Mouse (Mus musculus): ENCODE measurements around the gene Atxn7l3. TPM values are rescaled to one million over a fixed set of nuclear protein-coding genes. Genes with fewer than 3 reads are reported as not detected.

Atxn7l3 gene
- total RNA-seq (2021), result 100 to 1,000 TPM; 146 to 150 TPM
- long read RNA-seq, transcript Atxn7l3-201 (13 exons, 3,688 nt), result major isoform, 11 of 57 reads
- long read RNA-seq, partial matches to known transcripts, result 3 of 57 reads
- long read RNA-seq, other reads (novel, unspliced or antisense), result 40 of 57 reads

DNA sequence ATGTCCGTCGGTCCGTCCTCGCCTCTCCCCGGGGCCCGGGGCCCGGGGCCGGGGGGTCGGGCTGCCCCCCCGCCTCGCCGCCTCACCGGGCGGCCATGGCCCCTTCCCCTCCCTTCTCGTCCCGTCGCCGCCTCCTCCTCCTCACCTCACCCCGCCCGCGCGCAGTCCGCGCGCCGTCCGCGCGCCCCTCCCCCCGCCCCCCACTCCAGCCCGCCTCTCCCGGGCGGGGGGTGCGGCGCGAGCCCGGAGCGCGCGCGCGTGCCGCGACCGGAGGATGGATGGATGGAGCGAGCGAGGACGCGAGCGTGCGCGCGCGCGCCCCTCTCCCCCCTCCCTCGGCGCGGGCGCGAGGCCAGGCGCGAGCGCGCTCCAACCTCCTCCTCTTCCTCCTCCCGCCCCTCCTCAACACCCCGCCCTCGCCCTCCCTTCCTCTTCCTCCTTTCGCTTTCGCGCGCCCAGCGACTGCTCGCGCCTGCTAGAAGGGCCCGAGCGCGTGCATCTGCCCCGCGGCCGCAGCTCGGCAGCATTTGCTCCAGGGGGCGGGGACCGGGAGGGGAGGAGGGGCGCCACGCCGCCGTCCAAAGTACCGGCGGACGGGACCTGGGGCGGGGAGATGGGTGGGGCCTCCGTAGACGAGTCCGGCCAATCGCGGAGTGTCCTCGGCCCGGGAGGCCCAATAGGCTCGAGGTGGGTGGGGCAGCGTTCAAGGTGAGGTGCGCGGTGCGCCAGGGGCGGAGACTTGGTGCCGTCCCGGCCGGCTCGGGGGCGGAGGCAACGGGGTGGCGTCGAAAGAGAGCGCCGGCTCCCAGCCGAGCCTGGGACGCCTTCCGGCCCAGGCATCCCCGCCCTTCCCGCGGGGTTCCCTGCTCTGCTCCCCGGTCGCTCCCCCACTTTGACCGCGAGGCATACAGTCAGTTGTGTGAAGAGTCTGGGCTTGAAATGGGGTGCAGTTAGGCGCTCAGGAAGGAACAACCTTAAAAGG, at the start of gene Atxn7l3:
TSS of gene Atxn7l3 (minus strand) at position 141 of the 982 bp plus-strand sequence.
- peak; percentile 95 to 97 for DNase-seq (ENCODE audit: low spot score in 2 of 2)

DNA sequence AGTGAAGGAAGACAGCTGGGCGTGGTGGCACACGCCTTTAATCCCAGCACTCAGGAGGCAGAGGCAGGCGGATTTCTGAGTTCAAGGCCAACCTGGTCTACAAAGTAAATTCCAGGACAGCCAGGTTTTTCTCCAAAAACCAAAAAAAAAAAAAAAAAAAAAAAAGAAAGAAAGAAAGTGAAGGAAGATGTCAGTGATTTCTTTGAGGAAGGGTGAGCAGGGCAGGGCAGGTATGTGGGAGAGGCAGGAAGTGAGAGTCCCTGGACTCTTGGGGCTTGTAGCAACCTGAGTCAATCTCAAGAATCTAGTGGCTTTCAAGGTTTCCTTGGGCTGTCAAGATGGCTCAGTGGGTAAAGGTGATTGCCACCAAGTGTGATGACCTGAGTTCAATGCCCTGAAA, 48.0 kb upstream of the Atxn7l3 start:
- no peak for DNase-seq (ENCODE audit: low spot score in 2 of 2)

DNA sequence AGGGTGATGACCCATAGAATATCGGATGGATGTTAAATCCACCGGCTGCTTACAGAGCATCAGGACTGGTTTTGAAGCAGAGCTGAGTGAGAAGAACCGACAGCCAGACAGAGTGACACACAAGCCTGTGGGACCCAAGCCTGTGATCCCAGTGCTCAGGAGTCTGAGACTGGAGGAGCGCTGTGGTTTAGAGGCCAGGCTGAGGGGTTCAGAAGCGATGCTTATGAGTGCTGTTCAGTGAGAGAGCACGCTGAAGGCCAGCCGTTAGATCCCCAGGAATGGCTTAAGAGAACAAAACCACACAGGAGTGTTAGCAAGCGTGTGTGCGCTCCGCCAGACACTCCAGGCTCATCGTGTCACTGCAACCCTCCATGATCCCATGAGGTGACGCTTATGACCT, 46.3 kb upstream of the Atxn7l3 start:
- no peak for DNase-seq (ENCODE audit: low spot score in 2 of 2)

DNA sequence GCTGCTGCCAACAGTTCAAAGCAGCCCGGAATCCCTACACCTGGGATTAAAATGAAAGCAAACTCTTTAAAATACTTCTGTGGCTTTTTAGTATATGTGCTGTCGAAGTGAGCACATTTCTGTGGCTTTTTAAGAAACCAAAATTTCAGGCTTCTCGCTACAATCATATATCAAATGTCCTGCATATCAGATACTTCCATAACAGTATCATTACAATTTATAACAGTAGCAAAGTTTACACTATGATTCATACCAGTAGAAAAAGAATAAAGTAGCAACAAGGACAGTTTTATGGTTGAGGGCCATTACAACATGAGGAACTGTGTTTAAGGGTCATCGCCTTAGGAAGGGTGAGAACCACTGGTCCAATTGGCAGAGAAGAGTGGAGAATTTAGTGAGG, 44.7 kb upstream of the Atxn7l3 start:
- DNase-seq (ENCODE audit: low spot score in 2 of 2), result no peak

DNA sequence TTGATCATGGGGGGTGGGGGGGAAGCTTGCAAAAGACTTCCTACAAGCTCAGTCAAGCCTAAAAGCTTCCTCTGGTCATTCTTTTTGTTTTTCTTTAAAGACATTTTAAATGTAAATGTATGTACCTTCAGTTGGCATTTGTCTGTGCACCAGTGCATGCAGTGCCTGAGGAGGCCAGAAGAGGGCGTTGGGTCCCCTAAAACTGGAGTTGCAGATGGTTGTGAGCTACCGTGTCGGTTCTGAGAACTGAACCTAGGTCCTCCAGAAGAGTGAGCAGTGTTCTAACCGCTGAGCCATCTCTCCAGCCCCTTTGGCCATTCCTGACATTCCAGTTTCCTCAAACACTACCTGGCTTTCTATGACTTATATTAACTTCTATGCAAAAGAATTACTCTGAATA, 43.2 kb upstream of the Atxn7l3 start:
- no peak for DNase-seq (ENCODE audit: low spot score in 2 of 2)

DNA sequence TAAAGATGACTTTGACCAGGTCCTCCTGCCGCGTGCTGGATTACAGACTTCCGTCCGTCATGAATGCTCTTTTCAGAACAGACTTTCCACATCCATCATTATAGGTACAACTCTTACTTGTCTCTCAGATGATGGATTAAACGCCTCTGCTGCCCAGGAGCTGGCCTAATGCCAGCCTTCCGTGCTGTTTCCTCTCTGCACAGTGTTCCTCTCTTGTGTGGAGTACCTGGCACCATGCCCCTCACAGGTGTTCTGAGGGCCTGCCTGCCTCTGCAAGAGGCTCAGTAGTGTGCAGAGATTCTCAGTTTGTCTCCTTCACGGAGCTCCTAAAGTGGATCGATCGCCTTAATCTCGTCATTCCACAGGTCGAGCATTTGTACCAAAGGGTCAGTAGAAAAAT, 42.8 kb upstream of the Atxn7l3 start:
- no peak for DNase-seq (ENCODE audit: low spot score in 2 of 2)

DNA sequence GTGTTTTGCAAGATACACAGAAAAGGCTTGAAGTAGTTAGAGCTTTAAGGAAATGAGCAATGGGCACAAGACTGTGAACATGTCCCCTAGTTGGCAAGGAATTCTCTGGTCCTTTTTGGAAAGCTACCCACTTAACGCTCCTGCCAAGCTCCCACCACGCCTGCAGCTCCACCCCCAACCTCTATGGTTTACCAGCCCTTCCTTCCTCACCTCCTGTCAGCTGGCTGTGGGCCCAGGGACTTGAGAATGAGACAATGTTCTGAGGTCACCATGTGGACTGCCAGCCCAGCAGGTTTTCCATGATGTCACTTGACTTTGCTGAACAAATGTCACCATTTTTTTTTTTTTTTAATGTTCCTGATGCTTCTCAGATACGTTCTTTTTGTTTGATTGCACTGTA, 42.1 kb upstream of the Atxn7l3 start:
- DNase-seq (ENCODE audit: low spot score in 2 of 2), result peak; percentile 50 to 60

DNA sequence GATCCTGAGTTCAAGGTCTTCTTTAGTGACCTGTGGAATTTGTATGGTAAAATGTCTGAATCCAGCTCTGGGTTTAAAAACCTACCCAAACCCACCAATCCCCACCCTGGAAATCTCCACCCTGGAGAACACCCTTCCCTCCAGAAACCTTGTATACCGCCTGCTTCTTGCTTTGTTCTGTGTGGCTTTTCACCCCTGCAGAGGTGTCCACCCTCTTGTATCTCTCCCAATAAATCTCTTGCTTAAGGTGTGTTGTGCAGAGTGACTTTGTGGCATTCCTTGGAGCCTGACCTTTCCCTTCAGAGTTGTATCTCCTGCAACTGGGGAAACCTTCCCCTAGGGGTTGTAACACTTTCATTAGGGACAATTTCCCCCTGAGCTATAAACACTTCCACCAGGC, 41.5 kb upstream of the Atxn7l3 start:
- DNase-seq (ENCODE audit: low spot score in 2 of 2), result no peak

DNA sequence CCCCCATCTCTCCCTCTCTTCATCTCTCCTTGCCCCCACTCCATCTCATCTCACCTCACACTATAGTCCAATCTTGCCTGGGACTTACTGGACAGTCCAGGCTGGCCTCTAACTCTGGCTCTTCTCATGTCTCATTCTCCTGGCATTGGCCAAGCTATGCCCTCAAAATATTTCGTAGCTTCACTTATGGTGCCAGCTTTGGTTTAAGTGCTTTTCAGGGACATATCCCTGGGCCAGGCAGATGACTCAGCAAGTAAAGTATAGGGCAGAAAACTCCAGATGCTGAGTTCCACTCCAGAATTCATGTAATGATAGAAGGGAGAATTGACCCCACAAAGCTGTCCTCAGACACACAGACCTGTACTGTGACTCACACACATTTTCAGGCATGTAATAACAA, 39.8 kb upstream of the Atxn7l3 start:
- no peak for DNase-seq (ENCODE audit: low spot score in 2 of 2)

DNA sequence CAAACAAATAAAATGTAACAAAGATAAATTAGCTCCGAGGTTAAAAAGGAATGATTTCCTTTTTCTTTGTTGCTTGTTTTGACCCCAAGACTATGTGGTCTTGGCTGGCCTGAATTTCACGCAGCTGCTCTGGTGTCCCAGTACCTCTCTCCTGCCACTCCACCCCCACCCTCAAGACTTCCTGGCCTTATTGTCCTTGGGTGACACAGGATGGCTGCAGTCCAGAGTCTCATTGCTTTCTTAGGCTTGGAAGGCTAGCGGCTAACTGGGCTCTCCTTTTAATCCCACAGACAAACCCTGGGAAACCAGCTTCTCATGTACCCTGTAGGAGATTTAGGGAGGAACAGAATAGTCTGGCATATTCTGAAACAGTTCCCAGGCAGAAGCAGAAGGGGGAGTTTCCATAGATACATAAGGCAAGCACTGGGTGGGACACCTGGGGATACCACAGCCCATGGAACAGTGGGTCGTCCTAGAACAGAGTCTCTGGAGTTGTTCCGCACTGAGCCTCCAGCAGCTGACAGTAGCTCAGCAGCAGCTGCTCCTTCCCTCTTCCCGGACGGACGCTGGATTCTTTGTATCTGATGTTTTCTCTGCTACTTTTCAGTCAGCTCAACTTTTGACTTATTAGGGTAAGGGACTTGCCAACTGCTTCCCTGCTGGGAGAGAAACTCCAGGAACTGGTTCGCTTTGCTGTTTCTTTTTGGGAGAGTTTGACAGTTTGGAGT, 38.7 kb upstream of the Atxn7l3 start:
- no peak for DNase-seq (ENCODE audit: low spot score in 2 of 2)

DNA sequence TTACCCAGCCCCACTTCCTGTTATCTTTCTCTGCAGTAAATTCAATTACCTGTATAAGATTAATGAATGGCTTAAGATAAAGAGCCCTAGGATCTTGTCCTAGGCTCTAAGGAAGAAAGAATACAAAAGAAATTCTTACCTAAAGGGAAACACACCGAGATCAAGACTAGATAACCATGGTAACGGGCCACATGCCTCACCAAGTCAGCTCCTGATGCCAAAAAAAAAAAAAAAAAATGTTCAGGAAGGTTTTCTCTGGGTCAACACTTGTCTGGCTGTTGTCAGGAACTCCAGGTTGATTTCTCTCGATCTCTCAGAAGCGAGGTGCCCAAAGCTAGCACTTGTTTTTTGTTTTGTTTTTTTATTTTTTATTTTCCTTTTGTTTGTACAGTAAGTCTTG, 37.6 kb upstream of the Atxn7l3 start:
- DNase-seq (ENCODE audit: low spot score in 2 of 2), result no peak

DNA sequence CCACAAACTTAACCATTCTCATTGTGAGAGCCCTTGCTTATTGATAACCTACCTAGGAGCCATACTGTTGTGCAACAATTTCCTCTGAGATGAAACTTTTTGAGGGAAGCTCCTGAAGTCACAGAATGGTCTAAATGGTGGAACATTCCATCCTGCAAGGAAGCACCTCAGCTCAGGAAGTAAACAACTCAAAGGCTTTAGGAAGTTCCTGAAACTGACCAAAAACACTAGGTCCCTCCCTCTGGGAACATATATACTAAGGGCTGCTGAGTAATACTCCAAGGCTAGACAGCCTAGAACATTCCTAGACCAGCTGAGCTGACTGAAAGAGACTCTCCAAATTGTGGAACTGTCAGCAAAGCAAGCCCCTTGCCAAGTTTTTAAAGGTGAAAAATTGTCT, 36.6 kb upstream of the Atxn7l3 start:
- DNase-seq (ENCODE audit: low spot score in 2 of 2), result no peak

DNA sequence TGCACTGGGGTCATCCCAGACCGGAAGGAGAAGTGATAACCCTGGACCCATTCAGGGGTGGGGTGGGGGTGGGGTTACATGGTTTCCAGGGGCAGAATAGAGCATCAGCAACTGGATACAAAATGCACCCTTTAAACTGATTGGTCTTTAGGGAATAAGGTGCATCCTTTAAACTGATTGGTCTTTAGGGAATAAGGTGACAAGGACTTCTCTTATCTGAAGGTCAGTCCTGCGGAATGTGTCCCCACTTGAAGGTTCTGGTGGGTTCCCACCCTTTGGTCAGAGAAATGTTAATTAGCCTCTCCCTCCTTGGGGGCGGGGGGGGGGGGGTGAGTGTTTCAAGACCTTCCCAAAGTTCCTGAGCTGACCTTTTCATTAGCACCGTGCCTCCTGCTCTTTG, 35.4 kb upstream of the Atxn7l3 start:
- no peak for DNase-seq (ENCODE audit: low spot score in 2 of 2)

DNA sequence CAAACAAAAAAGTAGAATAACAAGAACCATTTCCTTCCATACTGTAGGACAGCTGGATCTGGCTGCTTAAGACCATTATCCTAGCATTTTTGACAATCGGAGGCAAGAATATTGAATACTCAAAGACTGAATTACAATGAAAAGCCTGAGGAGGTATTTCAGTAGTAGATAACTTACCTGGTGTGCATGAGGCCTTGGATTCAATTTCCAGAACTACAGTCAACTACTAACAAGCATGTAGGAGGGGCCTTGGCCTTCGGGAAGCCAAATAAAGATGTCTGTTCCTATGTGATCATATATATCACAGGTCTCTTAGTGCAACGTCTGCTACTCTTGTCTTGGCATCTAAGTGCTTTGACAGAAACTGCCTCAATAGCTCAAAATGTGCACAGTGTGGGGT, 33.6 kb upstream of the Atxn7l3 start:
- DNase-seq (ENCODE audit: low spot score in 2 of 2), result no peak

DNA sequence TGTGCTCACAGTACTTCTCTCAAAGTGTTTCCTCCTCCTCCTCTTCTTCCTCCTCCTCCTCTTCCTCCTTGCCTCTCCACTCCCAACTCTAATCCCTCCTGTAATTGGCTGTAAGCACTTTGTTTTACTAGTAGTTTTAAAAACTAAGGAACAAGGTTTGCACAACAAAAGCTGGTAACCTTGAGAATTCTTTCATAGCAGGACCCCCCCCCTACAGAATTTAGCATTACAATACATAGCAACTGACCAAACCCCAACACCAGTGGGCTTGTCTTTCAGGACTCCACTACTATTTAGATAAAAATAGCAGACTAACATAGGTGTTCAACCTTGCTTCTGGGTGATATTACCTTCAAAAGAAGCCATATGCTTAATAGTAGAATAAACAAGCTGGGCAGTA, 33.1 kb upstream of the Atxn7l3 start:
- no peak for DNase-seq (ENCODE audit: low spot score in 2 of 2)

DNA sequence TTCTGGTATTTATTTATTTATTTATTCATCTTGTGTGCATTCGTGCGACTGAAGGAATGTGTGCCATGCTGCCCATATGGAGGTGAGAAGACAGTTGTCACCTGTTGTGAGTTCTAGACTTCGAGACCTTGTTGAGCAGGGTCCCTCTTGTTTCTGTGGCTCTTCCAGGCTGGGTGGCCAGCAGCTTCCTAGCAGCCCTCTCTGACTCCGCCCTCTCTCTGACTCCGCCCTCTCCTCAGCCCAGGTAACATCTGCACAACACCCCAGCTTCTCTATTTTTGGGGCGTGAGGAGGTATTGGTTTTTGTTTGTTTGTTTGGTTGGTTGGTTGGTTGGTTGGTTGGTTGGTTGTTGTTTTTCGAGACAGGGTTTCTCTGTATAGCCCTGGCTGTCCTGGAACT, 31.4 kb upstream of the Atxn7l3 start:
- no peak for DNase-seq (ENCODE audit: low spot score in 2 of 2)

DNA sequence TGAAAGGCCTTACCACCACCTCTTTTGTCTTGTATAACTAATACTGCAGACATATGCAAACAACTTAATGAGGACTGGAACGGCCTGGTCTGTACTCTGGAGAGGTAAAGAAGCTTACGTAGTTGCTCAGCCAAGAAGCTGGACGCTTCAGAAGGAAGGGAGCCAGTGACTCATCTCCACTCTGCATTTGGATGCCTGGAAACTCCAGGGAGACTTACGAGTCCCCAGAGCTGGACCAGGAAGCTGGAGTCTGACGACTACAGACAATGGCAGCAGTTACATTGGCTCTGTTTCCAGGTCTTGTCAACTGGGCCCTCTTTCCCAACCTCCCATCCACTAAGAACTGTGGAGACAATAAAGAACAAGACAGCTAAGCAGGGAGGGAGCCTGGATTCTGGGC, 30.8 kb upstream of the Atxn7l3 start:
- DNase-seq (ENCODE audit: low spot score in 2 of 2), result no peak

DNA sequence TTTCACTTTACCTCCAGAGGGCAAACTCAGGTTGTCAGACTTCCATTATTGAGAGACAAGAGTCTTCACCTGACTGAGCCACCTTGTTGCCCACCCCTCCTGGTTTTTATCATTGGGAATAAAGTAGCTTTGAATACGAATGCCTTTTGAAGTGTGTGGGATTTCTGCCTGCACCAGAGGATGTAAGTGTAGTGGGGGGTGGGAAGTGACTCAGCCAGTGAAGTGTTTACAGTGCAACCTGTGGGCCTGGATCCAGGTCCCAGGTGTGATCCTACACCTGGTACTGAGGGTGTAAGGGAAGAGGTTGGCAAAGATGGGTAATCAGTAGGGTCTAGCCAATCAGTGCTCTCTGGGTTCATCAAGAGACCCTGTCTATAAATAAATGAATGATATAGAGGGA, 27.1 kb upstream of the Atxn7l3 start:
- no peak for DNase-seq (ENCODE audit: low spot score in 2 of 2)

DNA sequence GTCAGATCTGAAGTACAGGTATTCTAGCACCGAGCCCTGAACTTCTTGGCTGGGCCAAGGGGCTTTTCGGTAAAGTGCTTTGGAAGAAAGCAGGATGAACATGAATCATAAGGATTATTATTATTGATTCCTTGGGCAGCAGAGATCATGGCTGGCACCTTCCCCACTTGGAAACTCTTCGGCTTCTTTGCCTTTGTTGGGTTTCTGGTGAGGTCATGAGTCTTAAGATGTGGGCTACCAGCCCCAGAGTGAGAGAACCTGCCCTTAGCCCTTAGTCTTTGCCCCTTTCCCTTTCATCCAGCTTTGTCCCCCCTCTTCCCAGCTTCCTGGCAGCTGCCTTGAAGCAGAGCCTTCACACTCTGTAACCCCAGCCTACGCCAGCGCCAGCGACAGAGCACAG, 25.5 kb upstream of the Atxn7l3 start:
- DNase-seq (ENCODE audit: low spot score in 2 of 2), result no peak

DNA sequence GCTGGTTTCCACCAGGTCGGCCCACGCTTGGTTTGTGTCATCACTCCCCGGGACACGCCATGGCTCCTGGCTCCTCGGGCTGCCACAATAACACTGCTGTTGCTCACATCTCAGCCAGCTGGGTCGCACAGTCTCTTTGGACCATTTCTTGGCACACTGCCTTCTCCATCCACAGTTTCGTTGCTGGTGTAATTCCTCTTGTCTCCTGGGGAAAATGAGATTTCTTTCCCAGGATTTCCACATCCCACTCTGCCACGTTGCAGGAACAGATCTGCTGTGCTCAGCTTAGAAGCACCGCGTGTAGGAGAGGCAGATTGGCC, 24.2 kb upstream of the Atxn7l3 start:
- DNase-seq (ENCODE audit: low spot score in 2 of 2), result peak; percentile 80 to 81

DNA sequence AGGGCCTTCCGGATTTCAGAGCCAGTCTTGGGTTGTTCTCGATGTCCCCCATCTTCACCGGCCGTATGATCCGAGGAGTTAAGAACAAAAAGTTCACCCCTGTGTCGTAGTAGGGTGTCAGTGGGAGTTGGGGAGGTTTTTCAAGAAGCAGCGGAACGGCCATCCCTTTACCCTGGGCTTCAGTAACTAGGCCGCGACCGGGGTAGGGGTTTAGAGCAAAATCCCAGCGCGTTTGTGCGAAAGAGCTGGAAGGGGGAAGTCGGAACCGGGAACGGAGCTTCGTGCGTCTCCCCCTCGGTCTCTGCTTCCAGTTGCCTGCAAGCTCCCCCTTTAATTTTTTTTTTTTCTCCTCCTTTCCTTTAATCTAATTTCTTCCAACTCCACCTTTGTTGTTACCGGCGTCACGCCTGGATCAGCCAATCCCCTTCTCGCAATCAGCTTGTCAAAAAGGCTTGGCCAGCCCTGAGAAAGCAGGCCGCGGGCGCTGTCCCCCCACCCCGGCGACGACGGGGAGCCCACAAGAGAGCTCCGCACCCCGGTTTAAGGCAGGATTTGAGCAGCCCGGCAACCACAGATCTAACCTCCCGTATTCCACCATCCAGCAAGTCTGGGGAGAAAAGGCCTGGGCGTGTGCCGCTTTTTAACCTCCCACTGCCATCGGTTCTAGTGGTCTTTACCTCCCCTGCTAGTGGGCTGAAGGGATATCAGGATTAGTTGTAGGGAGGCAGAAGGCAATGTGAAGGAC, 23.7 kb upstream of the Atxn7l3 start:
- peak; percentile 83 to 89 for DNase-seq (ENCODE audit: low spot score in 2 of 2)

DNA sequence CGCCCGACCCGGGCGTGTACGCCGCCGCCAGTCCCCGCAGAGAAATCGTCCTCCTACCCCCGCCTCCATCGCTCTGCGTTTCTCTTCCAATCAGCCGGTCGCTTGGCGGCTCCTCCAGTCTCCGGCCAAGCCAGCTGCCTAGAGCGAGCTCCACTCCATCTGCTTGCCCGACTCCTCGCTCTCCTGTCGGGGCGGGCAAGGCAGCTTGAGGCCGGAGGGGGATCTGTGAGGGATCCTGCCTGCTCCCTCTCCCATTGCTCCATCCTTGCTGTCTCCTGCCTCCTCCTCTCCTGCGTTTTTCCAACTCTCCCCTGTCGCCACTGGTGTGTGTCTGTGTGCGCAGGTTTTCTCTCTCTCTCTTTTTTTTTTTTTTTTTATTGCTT, 23.0 kb upstream of the Atxn7l3 start, which contains the start of gene Ubtf:
TSS of gene Ubtf (minus strand) at position 333 of the 383 bp plus-strand sequence.
- DNase-seq (ENCODE audit: low spot score in 2 of 2), result peak; percentile 83 to 84

All from layer of hippocampus, postnatal 10 days (tissue).